Mouse (Mus musculus) MEL (cell line): ENCODE measurements at regions not wholly inside any gene's neighbourhood (a gene's known extent, or its start where the extent isn't known, plus 50 kb on each side); places are given as distances from the start of the nearest gene placed in this dataset.

ENCODE experiments used
- DNase-seq: peaks from one replicate; pipeline ENCODE4 v3.0.0; 2011; ENCODE audit warnings: low read depth, low spot score
- H3K27ac ChIP-seq: 2 replicates; pipeline ENCODE4 v1.5.1; 2012; ENCODE audit warnings: low read depth, mild to moderate bottlenecking, control low read depth, low read length, moderate library complexity; ENCODE audit not compliant: control insufficient read depth
- H3K27me3 ChIP-seq, 2 experiments: fragments of 150-350 bp in 1 of 2; sonication (generic) in 1 of 2; 2 replicates each; pipeline ENCODE4 v1.6.1; 2012; ENCODE audit warnings: low read length in 2 of 2, mild to moderate bottlenecking in 2 of 2, improper control_type of control experiment in 1 of 2, moderate library complexity in 1 of 2; ENCODE audit not compliant: insufficient read depth in 2 of 2, control insufficient read depth in 1 of 2
- H3K36me3 ChIP-seq, 2 experiments: 2 replicates each; pipeline ENCODE4 v1.6.1; 2012 to 2014; ENCODE audit warnings: low read length in 2 of 2, improper control_type of control experiment in 1 of 2, inconsistent platforms in 1 of 2, mild to moderate bottlenecking in 1 of 2; ENCODE audit not compliant: insufficient read depth in 2 of 2, control insufficient read depth in 1 of 2
- H3K4me1 ChIP-seq, 2 experiments: fragments of 150-350 bp in 1 of 2; sonication (generic) in 1 of 2; 2 replicates each; pipeline ENCODE4 v1.6.1; 2012; ENCODE audit warnings: low read length in 2 of 2, improper control_type of control experiment in 1 of 2, mild to moderate bottlenecking in 1 of 2; ENCODE audit not compliant: insufficient read depth in 2 of 2, control insufficient read depth in 1 of 2
- H3K4me3 ChIP-seq, 2 experiments: fragments of 150-350 bp in 1 of 2; sonication (generic) in 1 of 2; 2 replicates each; pipeline ENCODE4 v1.5.1; 2012; ENCODE audit warnings: low read depth in 2 of 2, low read length in 2 of 2, mild to moderate bottlenecking in 2 of 2, moderate library complexity in 2 of 2, control low read depth in 1 of 2, improper control_type of control experiment in 1 of 2; ENCODE audit not compliant: control insufficient read depth in 1 of 2, insufficient read depth in 1 of 2
- H3K79me2 ChIP-seq: 2 replicates; pipeline ENCODE4 v1.6.1; 2012; ENCODE audit warnings: mild to moderate bottlenecking, low read length, moderate library complexity; ENCODE audit not compliant: control insufficient read depth, poor library complexity, insufficient read depth
- H3K9ac ChIP-seq: 2 replicates; pipeline ENCODE4 v1.6.1; 2012; ENCODE audit warnings: low read depth, mild to moderate bottlenecking, control low read depth, low read length, moderate library complexity; ENCODE audit not compliant: control insufficient read depth, poor library complexity, severe bottlenecking
- H3K9me3 ChIP-seq: fragments of 150-350 bp; sonication (generic); replicated peaks from 2 replicates; pipeline ENCODE4 v1.6.1; 2012; ENCODE audit warnings: mild to moderate bottlenecking, low read length, improper control_type of control experiment, moderate library complexity; ENCODE audit not compliant: insufficient read depth
- CTCF ChIP-seq, 3 experiments: IDR thresholded peaks in 2 of 3; conservative IDR thresholded peaks in 1 of 3; 2 replicates each; pipeline ENCODE4 v1.5.1; 2011 to 2012; ENCODE audit warnings: low read length in 3 of 3, low read depth in 2 of 3, mild to moderate bottlenecking in 2 of 3, improper control_type of control experiment in 1 of 3, inconsistent platforms in 1 of 3, mixed read lengths in 1 of 3, moderate library complexity in 1 of 3; ENCODE audit not compliant: control insufficient read depth in 1 of 3, insufficient read depth in 1 of 3, poor library complexity in 1 of 3, severe bottlenecking in 1 of 3
- GABPA ChIP-seq: IDR thresholded peaks from 2 replicates; pipeline ENCODE4 v1.6.1; 2012; ENCODE audit warnings: low read depth, mild to moderate bottlenecking, inconsistent platforms, low read length, improper control_type of control experiment, moderate library complexity
- GATA1 ChIP-seq: IDR thresholded peaks from 2 replicates; pipeline ENCODE4 v1.6.1; 2011; ENCODE audit warnings: low read depth, low read length, improper control_type of control experiment
- UBTF ChIP-seq: IDR thresholded peaks from 2 replicates; pipeline ENCODE4 v1.6.1; 2012; ENCODE audit warnings: low read depth, mild to moderate bottlenecking, inconsistent platforms, low read length, improper control_type of control experiment, moderate library complexity, borderline replicate concordance; ENCODE audit not compliant: insufficient read depth
- USF2 ChIP-seq, 2 experiments: IDR thresholded peaks; 2 replicates each; pipeline ENCODE4 v1.6.1; 2011 to 2012; ENCODE audit warnings: improper control_type of control experiment in 2 of 2, low read length in 2 of 2, borderline replicate concordance in 1 of 2, inconsistent platforms in 1 of 2, low read depth in 1 of 2, mild to moderate bottlenecking in 1 of 2; ENCODE audit not compliant: insufficient read depth in 1 of 2

GRCm38 (mm10) chr8:83793491-83794238 lies 52.5 kb upstream of the Adgre5 start:
- Histone ChIP-seq H3K79me2 (no peaks in the 10 kb centered on the region), H3K4me1 (no peaks in the 10 kb centered on the region), H3K27me3 (peaks cover 3 to 6% of the 10 kb centered on the region in 2 experiments; a peak in 3 of 4 replicates), H3K27ac (no peak overlapping the region), H3K36me3 (no peaks in the 10 kb centered on the region), H3K4me3 (no peak overlapping the region), H3K9ac (no peak overlapping the region), H3K9me3 (no peaks in the 10 kb centered on the region)
- no peak for DNase-seq
- no peak for TF ChIP-seq GATA1
- TF ChIP-seq UBTF = no peak
- TF ChIP-seq USF2 (IDR thresholded peaks at IDR 0.05; ENCODE audit: borderline replicate concordance in 1 of 2, insufficient read depth in 1 of 2, low read depth in 1 of 2, low read length in 2 of 2) = no peak
- TF ChIP-seq CTCF (IDR thresholded peaks at IDR 0.05 in 2 of 3, conservative IDR thresholded peaks at IDR 0.05 in 1 of 3; ENCODE audit: control insufficient read depth in 1 of 3, insufficient read depth in 1 of 3, low read depth in 2 of 3, low read length in 3 of 3, poor library complexity in 1 of 3, severe bottlenecking in 1 of 3) = no peak
- no peak for TF ChIP-seq GABPA
